Mouse (Mus musculus): Measurements from ENCODE around the gene Mb. TPM values are rescaled to one million over a fixed set of nuclear protein-coding genes. Genes with fewer than 3 reads are reported as not detected.

Gene Mb
- total RNA-seq, 1 experiment: not detected

- peaks cover 2% of the 10 kb centered on the region; the same call in 1 of the 2 replicates for H3K36me3 ChIP-seq (ENCODE audit: control insufficient read depth, insufficient read depth, low read length, poor library complexity, severe bottlenecking)
- in situ Hi-C loops (cut with MboI; ENCODE audit: low sequenced_read_pairs in 2 of 2, unreplicated experiment in 2 of 2): no loop called here
Observed at GRCm38 (mm10) chr15:77085818-77086217, 35.3 kb upstream of the Mb start.

GRCm38 (mm10) chr15:77081454-77081853, 31.0 kb upstream of the Mb start:
- Histone ChIP-seq H3K9ac (ENCODE audit: insufficient read depth, low read depth, low read length, poor library complexity, severe bottlenecking) (peak overlapping the region; percentile 74; the same call in 1 of the 2 replicates), H3K4me3 (ENCODE audit: insufficient read depth in 1 of 2, low read depth in 1 of 2, low read length in 2 of 2, poor library complexity in 1 of 2, severe bottlenecking in 1 of 2) (no peak overlapping the region), H3K27ac (ENCODE audit: insufficient read depth, low read depth, low read length, poor library complexity, severe bottlenecking) (peak overlapping the region; percentile 84; the same call in 1 of the 2 replicates), H3K4me1 (ENCODE audit: control insufficient read depth in 2 of 2, insufficient read depth in 2 of 2, low read length in 2 of 2, poor library complexity in 1 of 2) (peaks cover 9 to 33% of the 10 kb centered on the region in 2 experiments), H3K36me3 (ENCODE audit: control insufficient read depth, insufficient read depth, low read length, poor library complexity, severe bottlenecking) (peaks cover 4% of the 10 kb centered on the region; the same call in 1 of the 2 replicates), H3K9me3 (ENCODE audit: control insufficient read depth, insufficient read depth, low read depth, low read length) (no peaks in the 10 kb centered on the region)
- TF ChIP-seq ZC3H11A (IDR thresholded peaks at IDR 0.05; ENCODE audit: borderline replicate concordance, low read depth, low read length) (no peak), ZNF384 (IDR thresholded peaks at IDR 0.05; ENCODE audit: low read depth, low read length) (no peak), HCFC1 (IDR thresholded peaks at IDR 0.05; ENCODE audit: borderline replicate concordance, insufficient read depth, low read length) (no peak), MAFK (IDR thresholded peaks at IDR 0.05; ENCODE audit: insufficient read depth, low read depth, low read length) (no peak), CHD2 (IDR thresholded peaks at IDR 0.05; ENCODE audit: low read depth, low read length) (no peak)
- no peak for DNase-seq (ENCODE audit: low read depth, low spot score)
- in situ Hi-C loops (cut with MboI; ENCODE audit: low sequenced_read_pairs in 2 of 2, unreplicated experiment in 2 of 2): no loop called here

More at GRCm38 (mm10) chr15:77085818-77086217, 35.3 kb upstream of the Mb start:
- H3K9me3 ChIP-seq (ENCODE audit: control insufficient read depth, insufficient read depth, low read depth, low read length): no peaks in the 10 kb centered on the region
- no peak overlapping the region for H3K4me3 ChIP-seq (ENCODE audit: insufficient read depth in 1 of 2, low read depth in 1 of 2, low read length in 2 of 2, poor library complexity in 1 of 2, severe bottlenecking in 1 of 2)
- DNase-seq (ENCODE audit: low read depth, low spot score): no peak
- H3K4me1 ChIP-seq (ENCODE audit: control insufficient read depth in 2 of 2, insufficient read depth in 2 of 2, low read length in 2 of 2, poor library complexity in 1 of 2): peaks cover 2 to 12% of the 10 kb centered on the region in 2 experiments; a peak in 3 of 4 replicates
- H3K27ac ChIP-seq (ENCODE audit: insufficient read depth, low read depth, low read length, poor library complexity, severe bottlenecking): no peak overlapping the region
- TF ChIP-seq ZC3H11A (IDR thresholded peaks at IDR 0.05; ENCODE audit: borderline replicate concordance, low read depth, low read length) (no peak), ZNF384 (IDR thresholded peaks at IDR 0.05; ENCODE audit: low read depth, low read length) (no peak), HCFC1 (IDR thresholded peaks at IDR 0.05; ENCODE audit: borderline replicate concordance, insufficient read depth, low read length) (no peak), MAFK (IDR thresholded peaks at IDR 0.05; ENCODE audit: insufficient read depth, low read depth, low read length) (no peak), CHD2 (IDR thresholded peaks at IDR 0.05; ENCODE audit: low read depth, low read length) (no peak)
- H3K9ac ChIP-seq (ENCODE audit: insufficient read depth, low read depth, low read length, poor library complexity, severe bottlenecking): no peak overlapping the region

DNA sequence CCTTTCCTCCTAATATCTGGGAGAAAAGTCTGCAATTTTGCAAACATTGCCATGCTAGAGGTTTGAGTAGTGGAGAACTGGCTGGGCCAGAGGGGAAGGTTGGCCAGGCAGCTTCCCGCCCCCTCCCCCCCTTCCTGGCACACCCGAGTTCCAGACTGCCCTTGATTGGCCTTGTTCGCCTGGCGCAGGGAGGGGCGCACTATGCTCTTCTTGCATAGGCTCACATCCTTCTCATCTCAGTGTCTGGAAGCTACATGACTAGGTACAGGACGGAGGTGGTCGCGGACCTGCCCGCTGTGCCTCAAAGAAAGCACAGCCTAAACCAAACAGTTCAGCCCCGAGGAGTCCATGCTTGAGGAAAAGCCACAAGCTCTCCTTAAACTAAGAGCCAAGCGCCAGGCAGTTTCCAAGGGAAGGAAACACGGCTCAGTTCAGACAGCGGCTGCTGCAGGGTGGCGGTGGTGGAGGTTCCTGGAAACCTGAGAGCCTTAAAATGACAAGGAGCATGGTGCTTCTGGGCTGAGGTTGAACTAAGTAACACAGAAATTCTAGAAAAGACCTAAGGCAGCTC, 30.3 kb upstream of the Mb start:
- Histone ChIP-seq H3K27ac (ENCODE audit: insufficient read depth, low read depth, low read length, poor library complexity, severe bottlenecking) (peak overlapping the region; percentile 84), H3K4me1 (ENCODE audit: control insufficient read depth in 2 of 2, insufficient read depth in 2 of 2, low read length in 2 of 2, poor library complexity in 1 of 2) (peaks cover 9 to 33% of the 10 kb centered on the region in 2 experiments), H3K9ac (ENCODE audit: insufficient read depth, low read depth, low read length, poor library complexity, severe bottlenecking) (peak overlapping the region; percentile 74), H3K9me3 (ENCODE audit: control insufficient read depth, insufficient read depth, low read depth, low read length) (no peaks in the 10 kb centered on the region), H3K4me3 (ENCODE audit: insufficient read depth in 1 of 2, low read depth in 1 of 2, low read length in 2 of 2, poor library complexity in 1 of 2, severe bottlenecking in 1 of 2) (peak overlapping the region; percentile 17 to 42), H3K36me3 (ENCODE audit: control insufficient read depth, insufficient read depth, low read length, poor library complexity, severe bottlenecking) (peaks cover 4% of the 10 kb centered on the region; the same call in 1 of the 2 replicates)
- TF ChIP-seq ZNF384 (IDR thresholded peaks at IDR 0.05; ENCODE audit: low read depth, low read length) (no peak), ZC3H11A (IDR thresholded peaks at IDR 0.05; ENCODE audit: borderline replicate concordance, low read depth, low read length) (no peak), HCFC1 (IDR thresholded peaks at IDR 0.05; ENCODE audit: borderline replicate concordance, insufficient read depth, low read length) (no peak), CHD2 (IDR thresholded peaks at IDR 0.05; ENCODE audit: low read depth, low read length) (no peak), MAFK (IDR thresholded peaks at IDR 0.05; ENCODE audit: insufficient read depth, low read depth, low read length) (no peak)
- no peak for DNase-seq (ENCODE audit: low read depth, low spot score)
- in situ Hi-C loops (cut with MboI; ENCODE audit: low sequenced_read_pairs in 2 of 2, unreplicated experiment in 2 of 2): no loop called here

DNA sequence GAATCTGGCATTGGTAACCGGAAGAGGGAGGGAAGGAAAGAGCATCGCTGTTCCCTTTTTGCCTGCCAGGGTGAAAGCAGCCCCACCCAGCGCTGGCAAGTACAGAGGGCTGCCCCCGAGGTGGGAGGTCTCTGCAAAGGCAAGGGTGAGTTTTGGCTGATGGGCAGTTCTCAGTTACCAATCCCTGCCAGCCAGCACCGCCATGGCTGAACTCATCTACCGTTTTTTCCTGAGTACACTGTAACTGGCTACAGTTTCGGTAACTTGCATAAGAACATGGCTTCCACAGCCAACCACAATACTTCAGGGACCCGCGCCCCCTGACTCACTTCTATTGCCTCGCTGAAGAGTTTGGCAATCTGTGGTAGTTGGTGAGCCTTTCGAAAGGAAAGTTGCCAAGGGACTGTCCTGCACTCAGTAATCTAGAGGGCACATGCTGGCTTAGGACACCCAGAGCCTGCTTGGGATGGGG, 29.5 kb upstream of the Mb start:
- peak overlapping the region; percentile 84 for H3K27ac ChIP-seq (ENCODE audit: insufficient read depth, low read depth, low read length, poor library complexity, severe bottlenecking)
- no peaks in the 10 kb centered on the region for H3K9me3 ChIP-seq (ENCODE audit: control insufficient read depth, insufficient read depth, low read depth, low read length)
- in situ Hi-C loops (cut with MboI; ENCODE audit: low sequenced_read_pairs in 2 of 2, unreplicated experiment in 2 of 2): no loop called here
- TF ChIP-seq ZC3H11A (IDR thresholded peaks at IDR 0.05; ENCODE audit: borderline replicate concordance, low read depth, low read length) (no peak), CHD2 (IDR thresholded peaks at IDR 0.05; ENCODE audit: low read depth, low read length) (no peak), HCFC1 (IDR thresholded peaks at IDR 0.05; ENCODE audit: borderline replicate concordance, insufficient read depth, low read length) (no peak), MAFK (IDR thresholded peaks at IDR 0.05; ENCODE audit: insufficient read depth, low read depth, low read length) (no peak), ZNF384 (IDR thresholded peaks at IDR 0.05; ENCODE audit: low read depth, low read length) (no peak)
- no peak for DNase-seq (ENCODE audit: low read depth, low spot score)
- H3K36me3 ChIP-seq (ENCODE audit: control insufficient read depth, insufficient read depth, low read length, poor library complexity, severe bottlenecking): peaks cover 8% of the 10 kb centered on the region
- H3K4me1 ChIP-seq (ENCODE audit: control insufficient read depth in 2 of 2, insufficient read depth in 2 of 2, low read length in 2 of 2, poor library complexity in 1 of 2): peaks cover 9 to 33% of the 10 kb centered on the region in 2 experiments
- peak overlapping the region; percentile 3 to 25; a peak in 2 of 4 replicates for H3K4me3 ChIP-seq (ENCODE audit: insufficient read depth in 1 of 2, low read depth in 1 of 2, low read length in 2 of 2, poor library complexity in 1 of 2, severe bottlenecking in 1 of 2)
- H3K9ac ChIP-seq (ENCODE audit: insufficient read depth, low read depth, low read length, poor library complexity, severe bottlenecking): peak overlapping the region; percentile 71; the same call in 1 of the 2 replicates

Data from ES-E14 (cell line).